Mouse (Mus musculus): Measurements from ENCODE around the gene Fkbp8. TPM values are rescaled to one million over a fixed set of nuclear protein-coding genes. Genes with fewer than 3 reads are reported as not detected.

Gene Fkbp8
- total and polyA plus RNA-seq, 3 experiments: 176 to 266 (median 178) TPM

DNA sequence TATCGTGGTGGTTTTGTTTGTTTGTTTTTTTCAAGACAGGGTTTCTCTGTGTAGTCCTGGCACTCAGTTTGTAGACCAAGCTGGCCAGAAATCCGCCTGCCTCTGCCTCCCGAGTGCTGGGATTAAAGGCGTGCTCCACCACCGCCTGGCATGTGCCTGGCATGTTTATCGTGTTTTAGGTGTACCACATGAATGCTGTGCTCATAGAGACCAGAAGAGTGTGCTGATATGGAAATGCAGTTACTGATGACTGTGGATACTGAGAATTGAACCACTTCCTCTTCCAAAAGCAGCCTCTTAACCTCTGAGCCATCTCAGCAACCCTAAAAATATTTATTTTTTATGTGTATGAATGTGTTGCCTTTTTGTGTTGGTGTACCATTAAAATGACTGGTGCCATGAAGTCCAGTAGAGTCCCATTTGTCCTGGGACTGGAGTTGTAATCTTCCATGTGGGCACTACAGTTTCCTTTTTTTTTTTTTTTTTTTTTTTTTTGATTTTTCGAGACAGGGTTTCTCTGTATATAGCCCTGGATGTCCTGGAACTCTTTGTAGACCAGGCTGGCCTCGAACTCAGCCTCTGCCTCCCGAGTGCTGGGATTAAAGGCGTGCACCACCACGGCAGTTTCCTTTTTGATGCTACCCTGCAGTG lies 15.1 kb upstream of the Fkbp8 start:
- peak; percentile 57 for DNase-seq (ENCODE audit: extremely low read depth)
- H3K4me1 ChIP-seq (ENCODE audit: control insufficient read depth in 1 of 2, insufficient read depth in 2 of 2): peaks cover 22 to 44% of the 10 kb centered on the region in 2 experiments
- dilution Hi-C loops (cut with MboI; ENCODE audit: extremely low pct_ligation_motif_present, extremely low pct_unique_long_range_greater_than_20kb, low sequenced_read_pairs) (no loop called here), in situ Hi-C loops (cut with MboI; ENCODE audit: low pct_ligation_motif_present, low pct_unique_long_range_greater_than_20kb, low sequenced_read_pairs) (no loop called here)
- TF ChIP-seq ZNF384 (IDR thresholded peaks at IDR 0.05; ENCODE audit: low read depth, low read length) (peak; percentile 62), CHD1 (IDR thresholded peaks at IDR 0.05; ENCODE audit: low read depth, low read length) (no peak), JUN (IDR thresholded peaks at IDR 0.05; ENCODE audit: insufficient read depth, low read depth, low read length) (no peak), BHLHE40 (IDR thresholded peaks at IDR 0.05; ENCODE audit: low read depth, low read length) (peak; percentile 66), JUND (conservative IDR thresholded peaks at IDR 0.05; ENCODE audit: low read depth, low read length) (no peak)
- peaks cover 46% of the 10 kb centered on the region for H3K79me2 ChIP-seq (replicated peaks; ENCODE audit: control insufficient read depth, extremely low read depth, insufficient read depth, poor library complexity, severe bottlenecking)
- H3K4me2 ChIP-seq (ENCODE audit: insufficient read depth, low read depth, poor library complexity, severe bottlenecking): peak overlapping the region; percentile 57
- H3K36me3 ChIP-seq (replicated peaks in 1 of 2; ENCODE audit: control insufficient read depth in 1 of 2, insufficient read depth in 1 of 2, low read length in 1 of 2): peaks cover 51 to 64% of the 10 kb centered on the region in 2 experiments
- H3K27ac ChIP-seq (ENCODE audit: insufficient read depth, low read depth): peak overlapping the region; percentile 30; the same call in 1 of the 2 replicates
- H3K27me3 ChIP-seq (replicated peaks): no peaks in the 10 kb centered on the region
- no peaks in the 10 kb centered on the region for H3K9me3 ChIP-seq (replicated peaks; ENCODE audit: low read length)
- H3K4me3 ChIP-seq (replicated peaks in 1 of 3; ENCODE audit: low read depth in 2 of 3, low read length in 2 of 3, poor library complexity in 1 of 3): peak overlapping the region in 2 of 3 experiments; percentile 87 to 98
- H3K9ac ChIP-seq (ENCODE audit: insufficient read depth, low read depth): peak overlapping the region; percentile 94

DNA sequence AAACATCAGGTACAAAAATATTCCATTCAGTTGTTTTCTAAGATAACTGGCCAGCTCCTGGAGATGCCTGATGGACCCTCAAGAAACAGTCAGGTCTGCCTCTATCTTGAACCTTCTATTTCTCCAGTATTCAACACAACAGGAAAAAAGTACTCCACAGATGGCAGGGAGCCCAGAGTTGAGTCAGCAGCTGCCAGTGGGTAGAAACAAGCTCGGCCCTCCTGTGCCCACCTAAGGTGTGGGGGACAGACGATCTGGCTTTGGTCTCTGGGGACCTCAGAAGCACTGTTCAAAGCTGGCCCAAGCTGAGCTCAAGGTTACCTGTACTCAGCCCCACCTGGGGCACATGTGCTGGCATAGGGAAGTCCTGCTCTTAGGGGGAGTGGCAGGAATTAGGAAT lies 14.1 kb upstream of the Fkbp8 start:
- no peak overlapping the region; the same call in 1 of the 2 replicates for H3K27ac ChIP-seq (ENCODE audit: insufficient read depth, low read depth)
- in situ Hi-C loops (cut with MboI; ENCODE audit: low pct_ligation_motif_present, low pct_unique_long_range_greater_than_20kb, low sequenced_read_pairs): no loop called here

DNA sequence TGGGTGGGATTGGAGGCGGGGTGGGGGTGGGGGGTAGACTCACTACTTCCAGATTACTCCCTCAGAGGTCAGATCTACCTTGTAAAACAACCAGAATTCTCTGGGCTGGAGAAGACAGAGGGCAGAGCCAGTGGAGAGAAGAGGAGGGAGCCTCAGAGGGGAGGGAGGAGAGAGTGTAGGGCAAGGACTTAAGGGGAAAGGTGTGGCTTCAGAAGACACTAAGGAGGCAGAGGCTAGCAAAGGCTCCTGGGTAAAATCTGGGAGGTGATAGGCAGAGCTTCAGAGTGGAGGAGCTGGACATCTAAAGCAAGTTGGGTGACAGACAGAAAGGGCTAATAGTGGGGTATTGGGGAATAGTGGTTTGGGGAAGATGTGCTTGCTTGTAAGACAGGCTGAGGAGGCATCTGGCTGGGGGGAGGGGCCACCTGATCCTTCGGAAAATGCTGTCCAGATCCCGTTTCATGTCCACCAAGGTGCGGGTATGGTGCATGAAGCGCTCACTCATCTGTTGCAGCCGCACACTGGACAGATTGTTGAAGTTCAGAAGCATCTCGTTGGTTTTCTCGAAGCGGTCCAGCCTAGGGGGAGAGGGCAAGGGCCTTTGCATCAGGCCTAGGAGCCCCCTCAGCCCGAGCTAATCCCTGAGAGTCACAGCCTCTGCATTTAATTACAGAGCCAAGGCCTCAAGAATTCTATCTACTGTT lies 9.4 kb upstream of the Fkbp8 start:
- no peak overlapping the region for H3K4me2 ChIP-seq (ENCODE audit: insufficient read depth, low read depth, poor library complexity, severe bottlenecking)
- DNase-seq (ENCODE audit: extremely low read depth): no peak
- peaks cover 40 to 70% of the 10 kb centered on the region in 2 experiments for H3K36me3 ChIP-seq (replicated peaks in 1 of 2; ENCODE audit: control insufficient read depth in 1 of 2, insufficient read depth in 1 of 2, low read length in 1 of 2)
- no peaks in the 10 kb centered on the region for H3K27me3 ChIP-seq (replicated peaks)
- no peaks in the 10 kb centered on the region for H3K9me3 ChIP-seq (replicated peaks; ENCODE audit: low read length)
- peaks cover 1% of the 10 kb centered on the region for H3K79me2 ChIP-seq (replicated peaks; ENCODE audit: control insufficient read depth, extremely low read depth, insufficient read depth, poor library complexity, severe bottlenecking)
- in situ Hi-C loops (cut with MboI; ENCODE audit: low pct_ligation_motif_present, low pct_unique_long_range_greater_than_20kb, low sequenced_read_pairs) (no loop called here), dilution Hi-C loops (cut with MboI; ENCODE audit: extremely low pct_ligation_motif_present, extremely low pct_unique_long_range_greater_than_20kb, low sequenced_read_pairs) (no loop called here)
- TF ChIP-seq POLR2AphosphoS2 (IDR thresholded peaks at IDR 0.05; ENCODE audit: low read depth, low read length): peak; percentile 34; the same call in 1 of the 2 replicates
- TF ChIP-seq MYC (IDR thresholded peaks at IDR 0.05; ENCODE audit: low read depth, low read length): no peak
- H3K27ac ChIP-seq (ENCODE audit: insufficient read depth, low read depth): no peak overlapping the region
- H3K4me3 ChIP-seq (replicated peaks in 1 of 3; ENCODE audit: low read depth in 2 of 3, low read length in 2 of 3, poor library complexity in 1 of 3): no peak overlapping the region
- no peak overlapping the region for H3K9ac ChIP-seq (ENCODE audit: insufficient read depth, low read depth)
- H3K4me1 ChIP-seq (ENCODE audit: control insufficient read depth in 1 of 2, insufficient read depth in 2 of 2): peaks cover 3 to 25% of the 10 kb centered on the region in 2 experiments

More for the DNA sequence above, 14.1 kb upstream of the Fkbp8 start:
- H3K79me2 ChIP-seq (replicated peaks; ENCODE audit: control insufficient read depth, extremely low read depth, insufficient read depth, poor library complexity, severe bottlenecking): peaks cover 39% of the 10 kb centered on the region
- no peak overlapping the region for H3K9ac ChIP-seq (ENCODE audit: insufficient read depth, low read depth)
- TF ChIP-seq POLR2A (IDR thresholded peaks at IDR 0.05; ENCODE audit: low read depth, low read length) (no peak), RAD21 (IDR thresholded peaks at IDR 0.05; ENCODE audit: low read depth, low read length) (no peak), CTCF (conservative IDR thresholded peaks at IDR 0.05 in 1 of 2, IDR thresholded peaks at IDR 0.05 in 1 of 2; ENCODE audit: low read depth in 2 of 2, low read length in 2 of 2) (no peak), NELFE (IDR thresholded peaks at IDR 0.05; ENCODE audit: low read depth, low read length) (no peak), JUND (conservative IDR thresholded peaks at IDR 0.05; ENCODE audit: low read depth, low read length) (no peak)
- no peak overlapping the region for H3K4me3 ChIP-seq (replicated peaks in 1 of 3; ENCODE audit: low read depth in 2 of 3, low read length in 2 of 3, poor library complexity in 1 of 3)
- peaks cover 15 to 35% of the 10 kb centered on the region in 2 experiments for H3K4me1 ChIP-seq (ENCODE audit: control insufficient read depth in 1 of 2, insufficient read depth in 2 of 2)
- peaks cover 46 to 65% of the 10 kb centered on the region in 2 experiments for H3K36me3 ChIP-seq (replicated peaks in 1 of 2; ENCODE audit: control insufficient read depth in 1 of 2, insufficient read depth in 1 of 2, low read length in 1 of 2)
- DNase-seq (ENCODE audit: extremely low read depth): no peak
- H3K27me3 ChIP-seq (replicated peaks): no peaks in the 10 kb centered on the region
- dilution Hi-C loops (cut with MboI; ENCODE audit: extremely low pct_ligation_motif_present, extremely low pct_unique_long_range_greater_than_20kb, low sequenced_read_pairs): no loop called here
- no peaks in the 10 kb centered on the region for H3K9me3 ChIP-seq (replicated peaks; ENCODE audit: low read length)
- H3K4me2 ChIP-seq (ENCODE audit: insufficient read depth, low read depth, poor library complexity, severe bottlenecking): no peak overlapping the region
